26 mouse cellular contexts compared by ENCODE assay signal in genomic region chr9:65759256-65759655, GRCm38 (mm10).
DNase-seq lines count a peak whose midpoint lies in the region; ATAC-seq lines count a peak whose summit lies in the region.
"Had no signal": no experiment of that assay in that cellular context is flagged by ENCODE, and none has a peak within 500 bp of the region (broad histone marks: within the 10 kb centered on the region; RNA-seq: fewer than 3 reads in every experiment).

No protein-coding gene starts in this region.

- no peak overlapping the region for H3K9ac ChIP-seq in midbrain, embryonic 16.5 days (ENCODE audit: low read depth, low read length)
- H3K9ac ChIP-seq: heart, embryonic 13.5 days; hindbrain, embryonic 15.5 days; limb, embryonic 12.5 days; liver, embryonic 15.5 days; lung, embryonic 14.5 days; neural tube, embryonic 15.5 days had no signal

- 85% methylated on average over 5 of the region's 5 CpGs for WGBS in midbrain, embryonic 16.5 days

- no peak for ATAC-seq in cerebellum, adult (ENCODE audit: insufficient number of reproducible peaks, low FRiP score, low TSS enrichment)
- no peak for ATAC-seq in midbrain, embryonic 16.5 days
- ATAC-seq: inflammation-experienced regulatory T-cells, adult 6 months had no signal

- DNase-seq in cerebellum, adult 11 months, result peak; percentile 20
- peak; percentile 22 for DNase-seq in layer of hippocampus, adult 11-12 months (ENCODE audit: low spot score)
- DNase-seq in layer of hippocampus, adult 9-11 months, result no peak
- peak; percentile 41 for DNase-seq in cerebellum, adult 9-10 months
- peak; percentile 32 to 40 for DNase-seq in cerebellum, postnatal 36 days
- no peak for DNase-seq in ovary, postnatal 36 days (ENCODE audit: low spot score)
- DNase-seq: adrenal gland, adult 8-10 months; heart, postnatal 10 days; kidney, adult 2 months; kidney, postnatal 36 days; lung, embryonic 14.5 days; lung, postnatal 14 days; midbrain, embryonic 14.5 days; right cerebral cortex, postnatal 4 days; thymus, postnatal 4 days had no signal

- H3K4me2 ChIP-seq in midbrain, embryonic 16.5 days (ENCODE audit: low read length), result no peak overlapping the region
- H3K4me2 ChIP-seq: heart, embryonic 13.5 days; hindbrain, embryonic 15.5 days; limb, embryonic 12.5 days; liver, embryonic 15.5 days; lung, embryonic 14.5 days; neural tube, embryonic 15.5 days had no signal

- H3K27ac ChIP-seq in midbrain, embryonic 16.5 days (ENCODE audit: low read length), result no peak overlapping the region
- H3K27ac ChIP-seq: heart, embryonic 13.5 days; hindbrain, embryonic 10.5 days; hindbrain, embryonic 15.5 days; limb, embryonic 12.5 days; liver, embryonic 15.5 days; neural tube, embryonic 15.5 days had no signal

- H3K9me3 ChIP-seq in midbrain, embryonic 16.5 days (replicated peaks; ENCODE audit: control insufficient read depth, low read length, poor library complexity, severe bottlenecking), result no peaks in the 10 kb centered on the region
- H3K9me3 ChIP-seq: heart, embryonic 13.5 days; hindbrain, embryonic 10.5 days; hindbrain, embryonic 15.5 days; limb, embryonic 12.5 days; liver, embryonic 15.5 days; neural tube, embryonic 15.5 days had no signal

- H3K4me1 ChIP-seq in midbrain, embryonic 16.5 days (ENCODE audit: control insufficient read depth, insufficient read depth, low read length), result peaks cover 8% of the 10 kb centered on the region; the same call in 1 of the 2 replicates
- H3K4me1 ChIP-seq: hindbrain, embryonic 10.5 days; limb, embryonic 12.5 days had no signal

- no peaks in the 10 kb centered on the region for H3K36me3 ChIP-seq in midbrain, embryonic 16.5 days (ENCODE audit: control insufficient read depth, insufficient read depth, low read length)
- H3K36me3 ChIP-seq: hindbrain, embryonic 15.5 days; liver, embryonic 15.5 days; neural tube, embryonic 15.5 days had no signal

- no peak overlapping the region for H3K4me3 ChIP-seq in midbrain, embryonic 16.5 days (ENCODE audit: low read depth, low read length)
- H3K4me3 ChIP-seq: erythroblast, embryonic 14.5 days; heart, embryonic 13.5 days; hindbrain, embryonic 10.5 days; hindbrain, embryonic 15.5 days; limb, embryonic 12.5 days; liver, embryonic 15.5 days; neural tube, embryonic 15.5 days had no signal

- H3K27me3 ChIP-seq in midbrain, embryonic 16.5 days (ENCODE audit: control insufficient read depth, insufficient read depth, low read depth, low read length), result no peaks in the 10 kb centered on the region
- H3K27me3 ChIP-seq: CH12.LX; heart, embryonic 13.5 days; hindbrain, embryonic 15.5 days; limb, embryonic 12.5 days; liver, embryonic 15.5 days; neural tube, embryonic 15.5 days had no signal

Comparison
In these comparisons a context has a peak if more than half of its experiments do, and no peak if none do; other contexts are left out.
1. DNase-seq: peak in cerebellum, adult 11 months (single experiment), layer of hippocampus, adult 11-12 months (single experiment), cerebellum, adult 9-10 months (single experiment) and cerebellum, postnatal 36 days (2 of 2); none in layer of hippocampus, adult 9-11 months (single experiment) and ovary, postnatal 36 days (single experiment).